Mouse (Mus musculus): ENCODE measurements at regions not wholly inside any gene's neighbourhood (a gene's known extent, or its start where the extent isn't known, plus 50 kb on each side); places are given as distances from the start of the nearest gene placed in this dataset.

DNA sequence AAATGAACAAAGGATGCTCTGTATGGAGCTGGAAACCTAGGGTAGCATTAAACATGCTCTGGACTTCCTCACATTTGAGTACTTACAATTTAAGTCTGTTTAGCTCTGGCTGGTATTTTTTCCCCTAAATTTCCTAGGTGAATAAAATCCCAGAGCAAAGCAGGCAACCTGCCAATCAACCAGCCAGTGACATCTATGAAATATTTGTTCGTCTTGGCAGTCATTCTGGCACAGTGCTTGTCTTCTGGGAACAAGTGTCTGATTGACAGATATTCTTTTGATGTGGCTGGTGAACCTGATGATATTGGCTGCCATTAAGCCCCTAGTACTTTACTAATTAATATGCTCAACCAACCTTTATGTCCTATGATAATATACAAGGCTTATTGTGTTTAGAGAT, 64.1 kb upstream of the Dcaf12l2 start:
- DNase-seq, result peak in 1 of 2 experiments; percentile 16

All from cerebellum, postnatal 25 days (tissue).